Mouse (Mus musculus) forelimb bud, embryonic 11.5 days (tissue): Measurements from ENCODE around the gene Dgkq.

Experiments used
- DNase-seq: peaks from one replicate; pipeline ENCODE4 v3.0.0-alpha.2; 2012; ENCODE audit warnings: low read depth, low spot score

Gene Dgkq

DNA sequence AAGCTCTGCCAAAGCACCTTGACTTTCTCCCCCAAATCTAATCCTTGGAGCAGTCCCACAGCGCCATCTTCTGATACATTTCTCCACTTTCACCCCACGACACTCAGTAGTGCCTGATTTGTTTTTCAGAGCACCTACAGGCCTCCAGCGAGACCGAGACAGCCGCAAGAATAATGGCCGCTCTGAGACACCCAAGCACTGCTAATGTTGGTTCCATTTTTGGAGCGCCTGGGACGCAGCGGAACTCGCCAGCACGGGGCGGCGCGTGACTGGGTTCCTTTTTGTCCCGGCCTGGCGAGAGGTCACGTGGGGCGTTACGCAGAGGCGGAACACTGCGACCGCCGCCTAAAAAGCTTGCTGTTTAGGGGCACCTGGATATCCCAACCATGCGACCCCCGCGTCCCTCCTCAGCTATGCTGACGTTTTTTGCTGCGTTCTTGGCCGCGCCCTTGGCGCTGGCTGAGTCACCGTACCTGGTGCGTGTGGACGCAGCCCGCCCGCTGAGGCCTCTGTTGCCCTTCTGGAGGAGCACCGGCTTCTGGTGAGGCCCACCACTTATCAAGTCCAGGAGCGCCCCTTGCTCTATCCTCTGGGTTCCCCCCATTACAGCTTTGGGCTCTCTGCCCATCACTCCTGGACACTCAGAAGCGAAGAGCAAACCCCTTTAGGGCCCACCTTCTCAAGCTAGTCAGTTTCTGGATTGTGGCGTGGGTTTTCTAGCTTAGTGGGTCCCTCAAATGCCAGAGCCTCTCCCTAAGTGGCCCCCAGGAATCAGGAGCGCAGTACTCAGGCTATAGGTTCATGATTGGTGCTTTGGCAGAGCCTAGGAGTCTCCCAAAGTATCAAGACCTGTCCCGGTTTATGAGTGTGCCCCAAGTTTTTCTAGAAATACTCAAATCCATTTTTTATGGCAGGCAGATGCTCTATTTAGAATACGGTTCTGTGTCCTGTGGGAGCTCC, at the start of gene Dgkq:
TSS of gene Dgkq (minus strand) at position 696 of the 960 bp plus-strand sequence.
- peak; percentile 83 for DNase-seq

DNA sequence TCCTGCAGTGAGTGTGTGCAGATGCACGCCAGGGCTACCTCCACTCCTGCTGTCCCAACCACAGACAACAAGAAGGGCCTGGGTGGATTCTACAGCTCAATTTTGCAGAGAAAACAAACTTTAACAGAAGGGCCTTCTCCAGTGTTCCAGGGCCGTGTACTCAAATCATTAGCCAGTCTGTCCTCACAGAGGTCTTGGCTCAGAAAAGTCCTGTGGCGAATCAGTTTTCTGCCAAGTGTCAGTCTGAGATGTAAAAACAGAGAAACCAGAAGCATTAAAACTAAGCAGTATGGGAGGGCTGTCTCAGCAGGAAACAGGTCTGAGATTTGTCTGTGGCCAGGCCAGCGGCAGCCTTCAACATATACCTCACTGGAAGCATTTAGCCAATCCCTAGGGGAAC, 48.6 kb upstream of the Dgkq start:
- DNase-seq: no peak

DNA sequence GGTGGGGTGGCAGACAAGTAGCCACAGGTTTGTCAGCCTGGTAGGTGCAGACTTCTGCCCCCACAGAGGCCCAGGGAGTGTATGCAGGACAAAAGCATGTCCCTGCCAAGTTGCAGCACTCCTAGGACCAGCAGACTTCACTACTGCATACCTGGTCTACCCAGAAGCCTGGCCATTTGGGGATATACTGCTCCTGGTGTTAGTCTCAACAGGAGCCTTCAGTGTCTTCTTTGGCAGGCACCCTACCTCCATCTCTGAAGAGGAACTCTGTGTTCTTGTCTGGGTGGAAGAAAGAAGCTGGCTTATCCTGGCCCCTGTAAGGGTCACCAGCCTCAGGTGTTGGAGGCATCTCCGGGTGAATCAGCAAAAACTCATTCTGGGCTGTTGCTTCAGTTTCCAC, 46.5 kb upstream of the Dgkq start:
- no peak for DNase-seq

DNA sequence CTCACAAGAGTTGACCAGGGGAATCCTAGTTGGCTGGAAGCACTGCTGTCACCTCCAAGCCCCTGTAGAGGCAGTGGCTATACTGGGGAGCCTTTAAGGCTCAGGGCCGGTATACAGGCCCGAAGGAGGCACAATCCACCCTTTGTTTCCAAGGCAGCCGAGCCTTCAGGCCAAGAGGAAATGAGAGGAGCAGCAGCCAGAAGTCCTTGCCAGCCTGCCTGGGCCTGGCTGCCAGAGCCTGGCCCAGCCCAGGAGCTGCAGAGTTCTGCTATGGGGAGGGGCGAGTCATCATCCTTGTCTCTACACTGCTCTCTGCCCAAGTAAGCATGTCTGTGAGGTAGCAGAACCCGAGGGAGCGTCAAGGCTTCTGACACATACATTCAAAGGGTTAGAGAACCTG, 44.7 kb upstream of the Dgkq start:
- DNase-seq: peak; percentile 28

DNA sequence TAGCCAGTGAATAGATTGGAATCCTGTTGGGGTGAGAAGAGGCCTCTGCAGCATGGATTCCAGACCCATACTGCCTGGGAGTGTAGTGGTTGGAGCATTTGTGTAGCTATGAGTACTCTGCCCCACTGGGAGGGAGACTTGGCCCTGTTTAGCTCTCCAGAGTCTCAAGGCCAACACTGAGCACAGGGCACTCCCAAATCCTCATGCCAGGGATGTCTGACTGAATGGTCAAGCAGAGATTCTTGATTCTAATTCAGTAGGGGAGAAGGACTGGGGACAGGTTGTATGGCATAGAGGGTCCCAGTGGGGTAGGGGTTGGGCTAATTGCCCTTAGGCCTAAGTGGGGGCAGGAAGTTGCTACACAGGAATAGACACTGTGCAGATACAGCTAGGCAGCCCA, 44.2 kb upstream of the Dgkq start:
- no peak for DNase-seq

DNA sequence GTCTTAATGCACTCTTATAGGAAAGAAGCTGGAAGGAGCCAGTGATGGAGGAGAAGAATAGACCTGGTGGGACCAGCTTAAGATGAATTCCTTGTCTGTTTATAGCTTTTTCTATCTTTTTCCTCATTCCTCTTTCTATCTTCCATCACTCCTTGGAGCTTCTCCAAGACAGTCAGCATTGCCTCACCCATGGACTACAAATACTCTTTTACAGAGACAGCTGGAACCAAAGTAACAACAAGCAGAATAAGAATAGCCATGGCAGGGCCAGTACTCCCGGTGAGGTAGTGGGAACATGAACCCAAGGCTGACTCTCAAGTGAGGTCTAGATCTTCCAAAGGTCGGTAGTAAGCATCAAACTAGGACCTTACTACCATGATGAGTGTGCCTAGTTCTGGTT, 43.6 kb upstream of the Dgkq start:
- DNase-seq: no peak

DNA sequence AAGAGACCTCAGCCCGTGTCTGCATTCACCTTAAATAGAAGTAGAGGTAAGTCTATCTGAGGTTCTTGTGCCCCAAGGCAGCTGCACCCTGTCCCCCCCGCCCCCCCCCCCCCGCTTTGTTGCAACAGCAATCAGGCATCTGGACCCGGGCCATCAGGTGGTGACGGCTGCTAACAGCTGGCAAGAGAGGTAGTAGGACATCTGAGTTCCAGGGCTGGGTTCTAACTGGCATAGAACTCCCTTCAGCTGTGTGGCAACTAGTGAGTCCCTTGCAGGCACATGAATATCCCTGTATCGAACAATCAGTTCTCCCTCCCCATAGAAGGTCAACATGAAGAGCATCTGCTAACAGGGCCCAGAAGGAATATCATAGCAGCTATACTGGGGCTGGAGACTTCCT, 42.5 kb upstream of the Dgkq start:
- no peak for DNase-seq

DNA sequence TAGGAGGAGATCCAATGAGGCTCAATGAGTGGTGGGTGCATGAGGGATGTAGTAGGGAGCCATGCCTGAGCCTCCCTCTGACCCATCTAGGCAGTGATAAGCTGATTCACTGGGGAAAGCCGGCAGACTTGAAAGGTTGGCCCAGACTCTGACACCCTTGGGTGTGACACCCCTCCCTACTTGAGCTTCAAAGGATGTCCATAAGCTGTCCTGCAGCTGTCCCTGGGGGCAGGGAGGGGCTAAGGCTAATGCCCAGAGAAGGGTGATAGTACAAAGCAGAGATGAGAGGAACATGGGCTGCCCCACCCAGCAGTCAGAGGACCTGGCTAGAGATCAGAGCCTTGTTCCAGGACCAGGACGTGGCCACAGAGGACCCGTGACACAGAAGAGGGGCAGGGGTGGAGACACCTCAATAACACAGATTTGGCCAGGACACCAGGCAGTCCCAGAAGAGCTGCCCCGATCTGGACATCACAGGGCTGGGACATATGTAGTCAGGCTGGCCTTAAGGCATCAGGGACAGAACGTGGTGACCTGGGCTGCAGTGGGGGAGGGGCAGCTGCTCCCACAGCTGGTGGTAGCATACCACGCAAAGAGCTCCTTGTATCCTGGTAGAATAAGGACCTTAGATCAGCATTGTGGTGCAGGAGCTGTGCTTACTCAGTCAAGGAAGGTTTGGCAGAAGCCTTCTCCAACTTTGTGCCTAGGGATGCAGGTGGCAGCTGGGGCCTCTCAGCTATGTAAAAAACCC, 39.7 kb upstream of the Dgkq start:
- no peak for DNase-seq

DNA sequence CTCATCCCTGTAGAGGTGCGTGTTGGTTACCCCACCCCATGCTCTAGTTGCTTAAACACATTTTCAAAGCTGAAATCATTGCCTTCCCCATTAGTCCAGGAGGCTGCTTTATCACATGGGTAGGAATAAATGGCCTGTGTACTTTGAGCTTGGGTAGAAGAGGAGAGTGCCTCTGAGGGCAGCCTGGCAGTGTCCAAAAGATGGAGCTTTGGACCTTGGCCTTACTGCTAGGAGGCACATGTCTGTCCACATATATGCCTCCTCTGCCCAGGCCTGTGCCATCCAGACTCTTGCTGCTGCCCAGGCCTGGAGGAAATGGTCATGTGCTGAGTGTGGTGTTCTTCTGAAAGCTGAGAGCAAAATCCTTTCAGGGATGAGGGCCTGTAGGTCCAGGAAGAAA, 38.9 kb upstream of the Dgkq start:
- no peak for DNase-seq

DNA sequence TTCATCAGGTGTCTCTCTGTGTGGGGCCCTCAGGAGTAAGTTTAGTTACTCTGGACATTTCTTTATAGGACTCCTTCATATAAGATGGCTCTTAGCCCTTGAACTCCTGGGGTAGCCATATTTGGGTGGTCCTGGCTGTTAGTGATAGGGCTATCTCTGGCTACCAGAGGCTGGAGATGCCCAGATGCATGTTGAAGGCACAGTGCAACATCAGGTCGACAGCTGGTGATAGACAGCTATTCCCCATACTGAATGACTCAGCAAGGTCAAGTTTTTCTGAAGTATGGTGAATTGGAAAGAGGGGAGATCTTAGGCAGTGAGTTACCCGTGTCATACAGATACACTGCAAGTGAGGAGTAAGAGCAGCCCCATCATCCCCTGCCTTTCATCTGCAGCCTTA, 38.3 kb upstream of the Dgkq start:
- DNase-seq: no peak

DNA sequence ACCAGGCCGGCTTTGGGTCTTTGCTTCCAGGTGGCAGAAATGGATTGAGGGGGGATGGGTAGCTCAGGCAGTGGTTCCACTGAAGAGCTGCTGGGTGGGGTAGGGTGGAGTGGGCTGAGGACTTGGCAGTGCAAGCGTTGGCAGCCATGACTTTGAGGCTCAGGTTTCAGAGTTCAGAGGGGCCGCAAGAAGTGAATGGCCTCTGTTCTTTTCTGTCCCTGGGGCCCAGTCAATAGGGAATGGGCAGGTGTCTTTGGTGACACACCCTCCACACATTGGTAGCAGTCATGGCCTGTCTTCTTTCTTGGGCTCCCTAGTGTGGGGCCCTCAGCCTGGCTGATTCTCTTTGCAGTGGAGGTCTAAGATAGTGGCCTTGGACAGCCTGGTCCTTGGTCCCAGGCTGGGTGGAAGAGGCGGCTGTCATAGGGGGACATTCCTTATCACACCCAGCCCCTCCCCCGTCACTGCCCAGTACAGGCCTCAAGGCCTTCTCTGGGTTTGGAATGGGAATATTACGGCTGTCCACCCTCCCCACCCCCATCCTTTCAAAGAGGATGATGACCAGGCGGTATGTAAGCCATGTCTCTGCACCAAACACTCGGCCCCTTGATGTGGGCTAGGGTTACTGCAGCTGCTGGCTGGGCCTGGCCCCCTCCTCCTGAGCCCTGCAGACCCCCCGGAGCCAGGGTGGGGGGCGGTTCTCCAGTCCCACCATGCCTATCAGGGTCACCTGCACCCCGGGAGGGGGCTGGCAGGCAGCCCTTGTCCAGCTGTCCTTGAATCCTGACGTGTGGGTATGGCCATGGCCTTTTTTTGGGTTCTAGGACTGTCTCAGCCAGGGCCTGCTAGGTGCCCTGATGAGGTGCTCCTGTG, 34.5 kb upstream of the Dgkq start:
- no peak for DNase-seq

DNA sequence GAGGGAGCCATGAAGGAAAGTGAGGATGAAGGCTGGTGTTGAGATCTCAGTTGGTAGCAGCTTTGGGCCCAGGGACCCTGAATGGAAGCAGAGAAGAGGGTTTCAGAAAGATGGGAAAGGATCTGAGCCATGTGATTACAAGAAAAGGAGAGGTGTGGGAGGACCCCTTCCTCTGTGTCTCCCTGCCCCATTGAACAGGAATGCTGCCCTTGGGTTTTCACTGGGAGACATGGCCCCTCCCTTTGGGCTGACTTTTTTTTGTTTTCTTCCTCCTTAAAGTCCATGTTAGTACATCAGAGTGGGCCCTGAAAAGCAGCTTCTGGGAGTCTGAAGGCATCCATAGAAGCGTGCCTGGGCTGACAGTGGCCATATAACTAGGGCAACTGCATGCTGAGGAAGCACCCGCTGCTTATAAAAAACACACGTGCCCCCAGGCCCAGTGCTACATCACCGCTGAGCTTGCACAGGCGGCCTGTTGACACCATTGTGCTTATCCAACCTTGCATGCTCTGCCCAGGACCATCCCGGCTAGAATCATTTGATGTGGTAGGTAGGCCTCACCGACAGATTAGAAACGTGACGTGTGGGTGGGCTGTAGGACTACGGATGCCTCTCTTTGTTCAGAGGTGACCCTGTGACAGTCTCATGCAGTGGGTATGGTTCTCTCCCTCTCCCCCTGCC, 32.0 kb upstream of the Dgkq start:
- DNase-seq: no peak

DNA sequence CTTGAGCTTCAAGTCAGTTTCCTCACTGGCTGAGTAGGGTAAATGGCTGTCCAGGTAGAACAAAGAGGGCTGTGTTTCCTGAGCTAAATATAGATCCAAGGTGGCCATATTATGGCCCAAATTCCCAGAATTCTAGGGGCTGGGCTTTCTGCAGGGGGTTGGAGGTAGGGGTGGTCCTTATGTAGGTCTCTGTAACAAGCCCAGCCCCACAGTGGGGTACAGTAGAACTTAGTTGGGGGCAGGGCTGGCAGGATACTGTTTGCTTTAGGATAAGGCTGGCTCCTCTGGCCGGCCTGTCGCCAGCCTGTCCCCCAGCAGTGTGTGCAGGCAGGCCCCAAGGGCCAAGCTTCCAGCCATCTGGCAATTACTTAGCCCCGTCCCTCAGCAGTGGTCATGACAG, 30.9 kb upstream of the Dgkq start:
- DNase-seq: peak; percentile 65

DNA sequence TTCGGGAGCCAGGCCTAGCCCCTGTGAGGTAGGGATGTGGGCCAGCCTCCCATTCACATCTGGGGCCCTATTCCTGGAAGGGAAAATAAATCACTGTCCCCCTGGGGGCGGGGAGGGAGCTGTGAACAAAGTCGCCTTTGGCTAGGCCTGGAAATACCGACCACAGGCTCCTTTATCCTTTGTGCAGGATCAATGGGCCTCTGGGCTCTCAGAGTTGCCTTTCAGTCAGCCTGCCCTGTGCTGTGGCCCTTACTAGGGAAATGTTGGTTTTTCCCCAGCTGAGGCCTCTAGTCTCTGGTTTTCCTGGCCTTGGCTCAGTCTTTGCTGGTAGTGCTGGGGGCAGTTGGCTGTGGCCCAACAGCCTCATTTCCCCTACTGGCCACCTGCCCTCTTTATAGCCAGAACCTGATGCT, 27.9 kb upstream of the Dgkq start:
- peak; percentile 62 for DNase-seq

DNA sequence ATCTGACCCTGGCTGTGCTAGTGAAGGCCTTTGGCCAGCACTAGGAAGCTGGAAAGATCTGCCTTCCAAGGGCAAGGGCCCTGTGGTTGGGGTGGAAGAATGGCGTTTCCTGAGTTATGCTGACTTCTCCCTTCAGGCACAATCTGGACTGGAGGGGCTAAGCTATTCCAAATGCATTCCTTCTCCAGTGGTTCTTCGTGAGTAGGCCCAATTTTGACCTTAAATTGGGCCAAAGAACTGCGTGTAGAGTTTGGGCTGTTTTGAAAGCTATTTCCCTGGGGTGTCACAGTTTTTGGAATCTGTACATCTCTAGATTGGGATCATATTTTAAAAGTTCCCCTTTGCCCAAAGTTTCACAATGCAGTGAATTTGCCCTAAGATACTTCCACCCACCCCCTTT, 27.1 kb upstream of the Dgkq start:
- DNase-seq: no peak

DNA sequence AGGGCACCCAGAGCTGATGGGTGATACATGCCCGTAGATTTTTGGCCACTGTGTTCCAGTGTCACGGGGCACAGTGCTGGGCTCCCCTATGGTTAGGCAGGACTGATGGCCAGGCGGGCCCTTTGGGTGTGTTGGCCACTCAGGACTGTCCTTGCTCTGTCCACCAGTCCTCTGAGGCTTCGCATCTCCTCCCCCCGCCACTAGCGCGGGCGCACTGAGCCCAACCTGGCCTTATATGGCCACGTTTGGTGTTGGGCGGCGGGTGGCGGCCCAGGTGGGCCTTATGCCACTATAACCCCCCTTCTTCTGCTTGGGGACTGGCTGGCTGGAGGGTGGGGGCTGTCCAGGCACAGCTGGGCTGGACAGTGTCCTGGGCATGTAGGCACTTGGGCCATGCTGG, 26.4 kb upstream of the Dgkq start:
- DNase-seq: no peak

DNA sequence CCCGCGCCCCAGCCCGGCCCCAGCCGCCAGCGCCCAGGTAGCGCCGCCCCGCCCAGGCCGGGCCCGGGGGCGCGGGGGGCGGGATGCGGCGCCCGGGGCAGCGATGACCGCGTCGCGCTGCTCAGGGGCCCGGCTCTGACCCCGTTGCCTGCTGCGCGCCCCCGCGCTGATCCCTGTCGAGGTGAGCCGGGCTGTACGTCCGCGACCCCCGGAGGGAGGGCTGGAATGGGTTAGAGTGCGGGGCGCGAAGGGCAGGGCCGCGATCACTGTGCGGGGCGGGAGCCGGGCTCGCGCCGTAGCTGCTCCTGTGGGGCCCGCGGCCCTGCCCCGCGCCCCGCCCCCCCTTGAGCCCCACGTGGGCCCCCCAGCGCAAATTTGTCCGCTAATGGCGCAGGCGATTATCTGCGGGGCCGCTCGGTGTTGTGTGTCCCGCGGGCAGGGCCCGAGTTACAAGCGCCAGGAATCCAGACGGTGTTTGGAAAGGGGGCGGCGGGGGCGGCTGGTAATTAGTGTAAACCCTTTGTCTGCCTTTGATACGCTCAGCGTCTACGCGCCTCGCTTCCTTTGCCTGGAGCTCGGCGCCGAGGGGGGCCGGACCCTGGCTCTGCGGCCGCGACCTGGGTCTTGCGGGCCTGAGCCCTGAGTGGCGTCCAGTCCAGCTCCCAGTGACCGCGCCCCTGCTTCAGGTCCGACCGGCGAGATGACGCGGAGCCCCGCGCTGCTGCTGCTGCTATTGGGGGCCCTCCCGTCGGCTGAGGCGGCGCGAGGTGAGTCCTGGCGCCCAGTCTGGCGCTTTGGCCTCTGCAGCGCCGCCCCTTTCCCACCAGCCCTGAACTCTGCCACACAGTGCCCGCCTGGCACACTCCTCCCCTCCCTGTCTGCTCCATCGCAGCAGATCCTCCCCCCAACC, 25.1 kb upstream of the Dgkq start:
- peak; percentile 23 for DNase-seq

DNA sequence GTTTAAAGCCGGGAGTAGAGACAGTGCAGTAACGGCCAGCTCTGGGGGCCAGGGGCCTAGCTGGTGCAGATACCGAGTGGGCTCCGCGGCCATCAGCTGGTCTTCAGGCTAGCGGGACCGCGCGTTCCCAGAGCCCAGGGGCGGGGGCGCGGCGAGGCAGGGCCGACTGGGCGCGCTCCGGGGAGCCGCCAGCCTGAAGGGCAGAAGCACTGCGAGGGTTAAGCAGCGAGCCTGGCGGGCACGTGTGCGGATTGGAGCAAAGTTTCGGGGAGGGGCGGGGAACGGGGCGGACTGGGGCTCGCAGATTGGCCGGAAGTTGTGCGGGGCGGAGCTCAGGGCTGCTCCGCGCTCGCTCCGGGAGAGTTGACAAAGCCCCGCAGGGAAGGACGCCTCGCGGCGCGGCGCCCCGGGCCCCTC, 24.4 kb upstream of the Dgkq start:
- peak; percentile 91 for DNase-seq

DNA sequence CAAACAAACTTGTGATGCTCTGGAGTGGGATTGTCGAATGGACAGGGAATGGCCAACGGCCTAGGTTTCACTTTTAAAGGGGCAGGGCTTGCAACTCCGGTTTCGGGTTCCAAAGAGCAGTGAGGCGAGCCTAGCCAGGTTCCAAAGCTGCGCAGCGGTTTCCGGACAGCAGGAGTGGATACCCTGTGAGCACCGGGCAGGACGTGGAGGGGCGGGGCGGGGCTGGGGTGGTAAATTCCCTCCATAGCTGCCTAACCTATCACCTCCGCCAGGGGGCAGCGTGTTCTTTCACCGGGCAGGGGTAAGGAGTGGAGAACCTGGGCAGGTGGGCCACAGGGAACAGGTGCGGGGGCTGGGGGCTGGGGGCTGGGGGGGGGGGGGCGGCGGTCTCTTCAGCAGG, 22.8 kb upstream of the Dgkq start, which contains the start of gene Fgfrl1:
TSS of gene Fgfrl1 (plus strand) at position 112 of the 400 bp plus-strand sequence.
- DNase-seq: peak; percentile 55

DNA sequence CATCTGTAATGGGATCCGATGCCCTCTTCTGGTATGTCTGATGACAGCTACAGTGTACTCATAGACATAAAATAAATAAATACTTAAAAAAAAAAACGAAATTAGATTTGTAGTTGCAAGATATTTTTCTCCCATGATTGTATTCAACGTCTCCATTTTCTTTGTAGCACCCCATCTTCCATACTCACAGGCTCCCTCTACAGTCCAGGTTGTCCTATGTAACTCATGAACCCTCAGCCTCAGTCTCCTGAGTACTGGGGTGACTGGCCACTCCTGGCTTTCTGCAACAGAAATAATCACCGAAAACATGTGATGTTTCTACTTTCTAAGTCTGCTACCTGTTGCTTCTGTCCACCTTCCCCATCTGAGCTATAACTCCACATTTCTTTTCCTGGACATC, 21.7 kb upstream of the Dgkq start:
- DNase-seq: no peak
